Mouse (Mus musculus) cerebellum, adult 9-10 months (tissue): Measurements from ENCODE around the gene Srebf1.

Experiments used
- DNase-seq: peaks from one replicate; pipeline ENCODE4 v3.0.0; 2022

Gene Srebf1

DNA sequence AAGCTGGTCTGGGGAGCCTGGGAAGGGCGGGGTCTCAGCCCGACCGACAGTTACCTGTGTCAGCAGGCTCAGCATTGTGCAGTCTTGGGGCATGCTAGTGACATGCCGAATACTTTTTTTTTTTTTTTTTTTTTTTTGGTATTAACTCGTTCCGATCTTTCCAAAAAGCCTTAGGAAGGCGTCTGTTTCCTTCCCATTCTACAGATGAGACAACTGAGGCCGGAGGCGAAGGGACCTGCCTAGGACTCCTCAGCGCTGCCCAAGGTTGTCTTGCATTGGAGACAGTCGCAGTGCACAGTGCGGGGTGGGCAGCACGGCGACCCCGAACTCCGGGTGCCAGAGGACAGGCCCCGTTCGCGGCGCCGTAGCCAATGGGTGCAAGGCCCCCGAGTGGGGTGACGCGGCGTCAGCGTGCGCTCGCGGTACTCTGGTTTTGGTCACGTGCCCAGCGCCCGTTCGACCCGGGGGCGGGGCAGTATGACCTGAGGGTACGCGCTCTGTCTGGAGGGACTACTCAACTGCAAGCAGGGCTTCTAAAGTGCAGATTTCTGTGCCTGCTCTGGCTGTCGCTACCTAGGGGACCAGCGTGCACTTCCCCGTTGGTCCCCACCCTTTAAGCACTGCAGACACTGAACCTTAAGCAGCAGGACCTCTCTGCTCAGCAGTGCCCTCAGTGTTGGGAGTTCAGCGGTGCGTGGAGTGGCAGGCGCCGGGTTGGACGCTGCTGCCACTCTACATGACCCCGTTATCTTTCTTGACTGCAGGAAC, at the start of gene Srebf1:
TSS of gene Srebf1 (minus strand) at position 113 of the 768 bp plus-strand sequence.
- DNase-seq = peak; percentile 69

DNA sequence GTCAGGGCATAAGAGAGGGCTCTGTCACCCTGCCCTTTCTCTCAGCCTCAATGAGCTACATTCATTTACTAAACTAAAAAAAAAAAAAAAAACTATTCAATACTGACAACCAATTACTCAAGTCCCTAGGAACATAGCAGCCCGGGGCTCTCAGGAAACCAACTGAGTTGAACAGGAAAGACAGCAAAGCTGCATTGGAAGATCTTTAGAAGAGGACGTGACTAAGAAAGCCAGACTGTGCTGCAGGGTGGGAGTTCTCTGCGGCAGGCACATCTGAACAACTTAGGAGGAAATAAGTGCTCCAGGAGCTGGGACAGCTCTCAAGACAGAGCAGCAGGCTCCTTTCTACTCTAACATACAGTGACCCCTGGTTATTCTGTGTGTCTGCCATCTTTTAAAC, 46.2 kb upstream of the Srebf1 start:
- no peak for DNase-seq

- peak; percentile 77 for DNase-seq
Measured at GRCm38 (mm10) chr11:60265271-60265985, 43.0 kb upstream of the Srebf1 start.

DNA sequence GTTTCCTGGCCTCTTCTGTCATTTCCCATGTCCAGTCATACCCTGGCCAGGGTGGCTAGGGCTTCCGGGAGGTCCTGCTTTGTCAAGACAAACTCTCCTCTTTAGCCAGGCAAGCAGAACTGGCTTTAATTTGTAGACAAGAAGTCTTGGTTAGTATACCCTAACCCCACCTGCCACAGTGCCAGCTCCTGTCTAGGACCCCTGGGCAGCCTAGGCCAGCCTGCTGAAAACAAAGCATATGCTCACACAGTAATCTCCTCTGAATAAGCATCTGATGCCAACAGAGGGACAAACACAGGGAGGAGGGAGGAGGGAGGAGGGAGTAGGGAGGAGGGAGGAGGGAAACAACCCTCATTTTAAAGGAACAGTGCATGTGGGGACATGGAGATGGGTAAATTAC, 42.3 kb upstream of the Srebf1 start:
- DNase-seq = peak; percentile 96

GRCm38 (mm10) chr11:60262396-60262795, 40.0 kb upstream of the Srebf1 start:
- no peak for DNase-seq

DNA sequence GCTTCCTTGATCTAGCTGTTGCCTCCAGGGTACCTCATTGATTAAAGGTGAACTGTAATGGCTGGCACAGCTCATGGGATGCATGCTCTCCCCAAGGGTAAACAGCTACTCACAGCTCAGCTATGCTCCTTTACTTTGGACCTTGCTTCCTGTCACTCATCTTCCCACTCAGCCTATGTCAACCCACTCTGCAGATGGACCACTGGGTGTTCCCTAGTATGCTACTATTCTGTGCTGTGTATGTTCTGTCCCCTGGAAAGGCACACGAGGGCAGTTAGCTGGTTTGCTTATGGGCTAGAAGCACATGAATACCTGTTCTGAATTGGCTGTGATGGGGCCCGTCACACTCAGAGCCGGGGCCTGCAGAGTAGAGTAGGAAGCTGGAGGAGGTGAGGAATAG, 38.4 kb upstream of the Srebf1 start:
- DNase-seq = no peak

GRCm38 (mm10) chr11:60257696-60258095, 35.3 kb upstream of the Srebf1 start:
- DNase-seq = no peak

- DNase-seq = no peak
Measured at GRCm38 (mm10) chr11:60256713-60257112, 34.3 kb upstream of the Srebf1 start.

GRCm38 (mm10) chr11:60256176-60256681, 33.8 kb upstream of the Srebf1 start:
- DNase-seq = peak; percentile 96

- no peak for DNase-seq
Measured at GRCm38 (mm10) chr11:60255639-60256038, 33.3 kb upstream of the Srebf1 start.

- DNase-seq = no peak
Measured at GRCm38 (mm10) chr11:60255181-60255580, 32.8 kb upstream of the Srebf1 start.

DNA sequence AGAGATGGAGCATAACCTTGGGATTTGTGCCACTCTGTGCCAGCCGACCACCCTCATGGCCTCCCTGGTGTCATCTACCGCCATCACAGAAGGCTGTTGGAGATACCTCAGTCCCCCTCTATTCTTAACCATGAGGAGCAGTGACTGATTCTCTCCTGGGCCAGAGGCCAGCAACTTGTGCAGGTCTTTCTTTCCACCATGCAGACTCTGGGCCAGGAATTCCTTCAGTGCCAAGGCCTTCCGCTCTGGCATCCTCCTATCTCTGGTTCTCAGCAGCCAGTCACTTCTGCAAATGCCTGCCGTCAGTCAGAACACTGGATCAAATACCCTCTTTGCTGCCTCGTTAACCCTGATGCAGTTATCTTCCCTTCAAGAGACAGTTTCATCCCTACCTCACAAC, 31.9 kb upstream of the Srebf1 start:
- no peak for DNase-seq

DNA sequence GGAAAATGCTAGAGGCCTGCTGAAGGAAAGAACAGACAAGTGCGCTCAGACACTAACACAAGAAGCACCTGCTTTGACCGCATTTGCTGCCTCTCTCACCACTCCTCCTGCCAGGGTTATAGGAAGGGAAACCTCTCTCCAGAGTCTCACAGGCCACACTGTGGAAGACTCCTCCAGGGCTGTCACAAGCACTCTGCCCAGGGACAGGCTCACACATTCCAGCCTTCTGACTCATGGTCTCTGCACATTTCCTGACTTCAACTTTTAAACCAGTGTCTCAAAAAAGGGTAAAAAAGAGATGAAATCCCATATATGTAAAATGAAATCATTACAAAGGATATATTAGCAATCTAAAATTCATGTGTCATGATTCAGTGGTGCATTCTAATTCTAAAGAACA, 31.2 kb upstream of the Srebf1 start:
- no peak for DNase-seq

- peak; percentile 80 for DNase-seq
Measured at GRCm38 (mm10) chr11:60250971-60251643, 28.7 kb upstream of the Srebf1 start.

DNA sequence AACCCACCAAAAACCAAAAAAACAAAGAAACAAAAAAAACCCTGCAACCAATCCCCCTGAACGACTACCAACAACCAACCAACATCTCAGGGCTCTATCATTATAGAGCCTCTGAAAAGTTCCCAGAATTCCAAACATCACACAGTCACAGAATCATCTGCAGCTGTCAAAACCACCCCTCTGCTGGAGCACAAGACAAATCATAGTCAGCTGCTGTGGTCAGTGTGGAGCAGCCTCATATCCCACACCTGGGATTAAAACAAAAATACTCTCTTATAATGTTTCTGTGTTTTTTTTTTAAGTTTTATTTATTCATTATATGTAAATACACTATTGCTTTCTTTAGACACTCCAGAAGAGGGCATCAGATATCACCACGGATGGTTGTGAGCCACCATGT, 27.5 kb upstream of the Srebf1 start:
- DNase-seq = no peak

DNA sequence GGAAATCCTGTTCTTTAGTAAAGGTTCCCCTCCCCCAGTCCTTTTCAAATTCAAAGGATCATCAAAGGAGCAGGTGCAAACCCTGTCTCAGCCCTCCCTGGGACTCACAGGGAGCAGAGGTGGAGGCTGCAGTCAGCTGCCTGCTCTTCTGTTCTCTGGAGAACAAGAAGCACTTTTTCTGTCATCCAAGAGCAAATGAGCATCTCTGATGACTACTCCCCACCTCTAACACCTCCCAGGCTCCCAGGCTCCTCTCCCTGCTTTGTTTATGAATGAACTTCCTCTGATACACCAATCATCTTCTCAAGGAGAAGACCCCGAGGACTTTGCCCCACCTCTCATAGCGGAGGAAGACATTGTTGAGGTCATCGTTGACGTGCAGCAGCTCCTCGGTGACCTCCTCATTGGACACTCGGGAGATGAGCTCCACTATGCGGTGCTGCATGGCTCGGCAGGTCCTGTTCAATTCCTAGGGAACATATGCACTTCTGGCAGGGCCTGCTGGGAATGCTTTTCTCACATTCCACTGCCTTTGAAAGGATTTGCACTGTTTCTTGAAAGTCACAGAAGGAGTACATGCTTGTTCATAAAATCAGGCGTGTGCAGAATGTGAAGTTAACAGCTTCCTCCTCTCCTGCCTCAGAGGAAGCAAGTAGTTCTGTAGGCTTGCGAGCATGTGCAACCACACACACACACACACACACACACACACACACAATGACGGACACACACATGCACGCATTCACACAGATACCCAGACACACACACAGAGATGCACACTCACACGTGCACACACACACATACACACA, 26.4 kb upstream of the Srebf1 start:
- no peak for DNase-seq

DNA sequence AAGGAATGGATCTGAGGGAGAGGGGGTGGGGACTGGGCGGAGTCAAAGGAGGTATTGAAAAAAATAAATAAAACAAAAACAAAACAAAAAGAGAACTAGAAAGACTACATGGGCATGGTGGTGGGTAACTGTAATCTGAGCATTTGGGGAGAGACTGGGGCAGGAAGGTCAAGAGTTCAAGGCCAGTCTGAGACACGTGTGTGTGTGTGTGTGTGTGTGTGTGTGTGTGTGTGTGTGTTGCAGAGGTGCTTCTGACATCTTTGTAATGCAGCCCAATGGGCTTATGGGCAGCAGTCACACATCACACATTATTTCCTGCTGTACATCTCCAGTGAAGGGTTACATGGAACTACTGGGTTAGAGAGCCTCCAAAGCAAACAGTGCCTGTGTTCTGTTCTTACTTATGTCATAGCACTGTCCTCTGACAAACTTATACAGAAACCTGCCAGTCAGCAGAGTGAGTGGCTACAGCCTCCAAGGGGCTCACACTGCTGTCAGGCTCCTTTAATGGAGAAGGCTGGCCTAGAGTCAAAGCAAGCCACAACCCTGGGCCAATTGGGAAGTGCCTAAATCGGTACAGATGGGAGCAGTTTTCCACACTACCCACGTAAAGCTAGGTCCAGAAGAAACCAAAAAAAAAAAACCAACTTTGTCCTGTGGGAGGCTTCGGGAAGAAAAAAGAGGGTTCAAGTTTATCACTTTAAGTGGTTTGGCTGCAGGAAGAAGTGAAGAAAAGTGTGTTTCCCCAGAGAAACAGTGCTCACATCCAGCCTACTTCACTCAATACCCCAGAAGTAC, 25.6 kb upstream of the Srebf1 start:
- peak; percentile 82 for DNase-seq

- no peak for DNase-seq
Measured at GRCm38 (mm10) chr11:60246077-60246476, 23.7 kb upstream of the Srebf1 start.

DNA sequence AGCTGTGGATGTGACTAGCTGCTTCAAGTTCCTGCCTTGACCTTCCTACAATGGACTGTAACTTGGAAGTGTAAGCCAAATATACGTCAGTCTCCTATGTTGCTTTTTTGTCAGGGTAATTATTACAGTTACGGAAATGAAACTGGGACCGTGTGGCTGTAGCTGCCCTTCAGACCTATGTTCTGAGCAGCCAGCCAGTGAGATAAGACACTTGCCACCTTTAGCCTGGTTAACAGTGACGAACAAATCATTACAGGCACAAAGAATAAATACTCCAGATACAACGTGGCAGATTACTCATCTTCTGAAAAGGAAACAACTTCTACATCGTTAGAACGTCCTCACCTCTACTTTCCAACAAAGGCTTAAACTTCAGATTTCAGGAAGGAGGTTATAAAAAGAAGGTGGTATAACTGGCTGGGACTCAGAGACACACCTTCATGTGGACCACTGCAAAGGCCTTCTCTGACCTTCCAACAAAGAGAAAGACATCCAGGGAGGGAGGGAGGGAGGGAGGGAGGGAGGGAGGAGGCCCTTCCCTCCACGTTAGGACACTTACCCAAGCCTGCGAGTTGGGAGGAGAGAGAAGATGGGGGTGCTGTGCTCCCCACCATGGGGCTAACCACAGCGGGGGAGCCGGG, 22.2 kb upstream of the Srebf1 start:
- no peak for DNase-seq

DNA sequence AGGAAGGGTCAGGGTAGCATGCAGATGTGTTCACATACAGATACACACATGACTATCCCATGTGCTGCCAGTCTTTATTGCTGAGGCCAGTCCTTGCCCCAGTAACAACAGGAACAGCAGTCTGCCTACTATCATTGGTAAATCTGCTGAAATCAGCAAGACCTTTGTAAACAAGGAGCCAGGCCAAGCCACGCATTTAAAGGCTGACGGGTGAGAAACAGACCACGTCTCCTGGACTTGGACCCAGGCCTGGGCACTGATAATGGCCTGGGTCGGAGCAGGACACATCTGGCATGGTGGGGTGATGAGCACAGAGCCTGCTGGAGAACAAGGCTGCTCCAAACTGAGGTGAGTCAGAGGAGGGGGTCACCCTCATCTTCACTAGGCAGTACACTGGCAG, 18.1 kb upstream of the Srebf1 start:
- no peak for DNase-seq

DNA sequence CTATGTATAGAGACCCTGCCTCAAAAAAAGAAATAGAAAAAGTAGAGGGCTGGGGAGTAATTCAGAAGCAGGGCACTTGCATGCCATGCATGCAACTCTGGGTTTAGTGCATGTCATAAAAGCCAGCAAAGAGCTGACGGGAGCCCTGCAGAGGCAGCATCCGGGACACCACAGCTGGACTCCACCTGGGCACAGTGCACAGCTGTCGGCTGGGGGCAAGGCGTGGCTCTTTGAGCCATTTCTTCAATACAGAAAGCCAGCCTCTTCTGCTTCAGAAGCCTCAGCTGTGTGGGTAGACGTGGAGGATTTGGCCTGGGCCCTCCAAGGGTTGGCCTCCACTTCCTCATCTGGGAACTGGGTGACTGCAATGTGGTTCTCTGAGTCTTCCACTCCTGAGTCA, 13.0 kb upstream of the Srebf1 start:
- no peak for DNase-seq
